Mouse (Mus musculus): ENCODE results near the gene Olfr1493-ps1.

DNA sequence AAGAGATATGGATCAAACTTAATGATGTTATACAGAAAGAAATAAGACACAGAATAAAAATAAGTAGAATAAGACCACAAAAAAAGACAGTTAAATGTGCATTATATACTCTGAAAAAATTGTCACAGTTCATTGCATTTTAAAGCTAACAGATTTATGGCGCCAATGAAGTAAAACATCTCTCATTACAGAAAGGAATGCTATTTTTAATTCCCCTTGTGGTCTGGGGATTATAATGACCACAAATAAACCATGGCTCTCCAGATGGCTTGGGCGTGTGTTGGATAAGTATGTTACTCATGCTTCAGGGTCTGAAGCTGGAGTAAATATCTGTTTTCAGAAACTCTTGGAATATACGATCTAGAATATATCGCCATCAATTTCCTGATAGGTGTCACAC lies 16.4 kb downstream of the Olfr1493-ps1 start, which contains the start of gene Olfr1494:
- TF ChIP-seq POLR2AphosphoS2 (IDR thresholded peaks at IDR 0.05; ENCODE audit: insufficient read length, low read depth), result no peak
- no peak for TF ChIP-seq CEBPB (IDR thresholded peaks at IDR 0.05; ENCODE audit: insufficient read depth, poor library complexity, severe bottlenecking)
- TF ChIP-seq TCF12 (IDR thresholded peaks at IDR 0.05; ENCODE audit: insufficient read depth, poor library complexity, severe bottlenecking), result no peak
- no peak for TF ChIP-seq USF1 (IDR thresholded peaks at IDR 0.05; ENCODE audit: low read depth)
- no peak for TF ChIP-seq POLR2A (IDR thresholded peaks at IDR 0.05; ENCODE audit: insufficient read length, low read depth)
- TF ChIP-seq MAX (IDR thresholded peaks at IDR 0.05; ENCODE audit: low read depth), result no peak
- TF ChIP-seq MYOG (IDR thresholded peaks at IDR 0.05; ENCODE audit: control insufficient read depth in 1 of 3, insufficient read depth in 1 of 3, insufficient read length in 2 of 3, low read depth in 2 of 3), result no peak
- no peak for TF ChIP-seq E2F4 (IDR thresholded peaks at IDR 0.05; ENCODE audit: insufficient read depth)
- no peak for TF ChIP-seq MYOD1 (IDR thresholded peaks at IDR 0.05; ENCODE audit: control insufficient read depth in 1 of 3, insufficient read length in 2 of 3, low read depth in 2 of 3)

Measured in myocyte (in vitro differentiated cells).